Mouse (Mus musculus) bone marrow macrophage, adult 2 months (primary cell): Measurements from ENCODE around the gene Dtx2.

Experiments
- CTCF ChIP-seq: IDR thresholded peaks from 2 replicates; pipeline ENCODE4 v1.5.1; 2012; ENCODE audit warnings: low read depth, mild to moderate bottlenecking, low read length, moderate library complexity
- POLR2A ChIP-seq: IDR thresholded peaks from 2 replicates; pipeline ENCODE4 v1.6.1; 2012; ENCODE audit warnings: mild to moderate bottlenecking, low read depth, low read length, borderline replicate concordance

DNA sequence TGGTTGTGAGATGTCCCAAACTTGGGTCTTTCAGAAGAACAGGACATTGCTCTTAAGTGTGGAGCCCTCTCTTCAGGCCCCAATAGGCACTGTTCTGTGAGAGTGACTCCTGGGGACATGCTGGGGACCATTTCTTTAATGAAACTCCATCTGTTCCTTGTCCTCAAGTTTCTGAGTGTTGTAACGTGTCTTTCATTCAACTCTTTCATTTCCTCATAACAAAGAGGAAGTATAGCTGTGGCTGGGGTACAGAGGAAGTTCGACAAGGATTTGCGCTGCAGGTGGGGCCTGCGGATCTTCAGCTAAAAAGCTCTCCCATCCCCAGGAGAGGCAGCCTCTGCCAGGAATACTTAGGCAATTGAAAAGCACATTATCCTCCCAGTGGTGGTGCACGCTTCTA lies 4.0 kb upstream of the Dtx2 start:
- no peak for TF ChIP-seq CTCF
- TF ChIP-seq POLR2A, result no peak
